Mouse (Mus musculus) Muller cell, postnatal 12 days (primary cell): ENCODE measurements around the gene Kbtbd6.
A peak's percentile ranks its signal among the peaks of the same experiment; 100 is the strongest.

Experiments
- DNase-seq: peaks from one replicate; pipeline ENCODE4 v3.0.0-alpha.2; 2015; ENCODE audit errors: inconsistent ontology term

The Kbtbd6 gene

GRCm38 (mm10) chr14:79481339-79482151, 29.9 kb downstream of the Kbtbd6 start, which contains the start of gene Wbp4:
Wbp4 (minus strand) TSS chr14:79481520.
- peak; percentile 95 for DNase-seq

- peak; percentile 68 for DNase-seq
Measured at GRCm38 (mm10) chr14:79482251-79482661, 30.6 kb downstream of the Kbtbd6 start.

GRCm38 (mm10) chr14:79482747-79483355, 31.2 kb downstream of the Kbtbd6 start:
- no peak for DNase-seq

- no peak for DNase-seq
Measured at GRCm38 (mm10) chr14:79483611-79484120, 32.0 kb downstream of the Kbtbd6 start.

- no peak for DNase-seq
Measured at GRCm38 (mm10) chr14:79486617-79486992, 35.0 kb downstream of the Kbtbd6 start.

- DNase-seq: peak; percentile 48
Measured at GRCm38 (mm10) chr14:79486993-79487731, 35.5 kb downstream of the Kbtbd6 start.

- DNase-seq: no peak
Measured at GRCm38 (mm10) chr14:79488531-79488930, 36.9 kb downstream of the Kbtbd6 start.

- no peak for DNase-seq
Measured at GRCm38 (mm10) chr14:79489150-79489549, 37.5 kb downstream of the Kbtbd6 start.

- DNase-seq: no peak
Measured at GRCm38 (mm10) chr14:79490246-79490645, 38.6 kb downstream of the Kbtbd6 start.

- no peak for DNase-seq
Measured at GRCm38 (mm10) chr14:79494349-79494748, 42.7 kb downstream of the Kbtbd6 start.

GRCm38 (mm10) chr14:79499326-79499725, 47.7 kb downstream of the Kbtbd6 start:
- DNase-seq: no peak

- no peak for DNase-seq
Measured at GRCm38 (mm10) chr14:79500756-79501155, 49.1 kb downstream of the Kbtbd6 start.

GRCm38 (mm10) chr14:79503371-79504075, 51.9 kb downstream of the Kbtbd6 start:
- DNase-seq: peak; percentile 58
